Mouse (Mus musculus): Measurements from ENCODE around the gene H2-Q4. TPM values are rescaled to one million over a fixed set of nuclear protein-coding genes. Genes with fewer than 3 reads are reported as not detected.
"Not testable (repeated sequence)": the region's sequence is repeated elsewhere in the genome, so short reads cannot be mapped to it uniquely, and the experiment has no call there.

H2-Q4 gene
- polyA plus RNA-seq, 1 experiment from 2014 or later = 4.6 TPM

- WGBS = 1% methylated on average over 67 of the region's 70 CpGs
- ATAC-seq (ENCODE audit: low FRiP score, low read depth) = peak; percentile 48; the same call in 1 of the 2 replicates
- no peak overlapping the region for H3K27ac ChIP-seq
Measured at GRCm38 (mm10) chr17:35379729-35380451, 473 bp downstream of the H2-Q4 start.

GRCm38 (mm10) chr17:35389796-35390195 is 10.4 kb downstream of the H2-Q4 start:
- ATAC-seq (ENCODE audit: low FRiP score, low read depth); H3K36me3 ChIP-seq; H3K9me3 ChIP-seq; H3K9ac ChIP-seq; H3K27ac ChIP-seq; H3K4me2 ChIP-seq (replicated peaks); H3K4me3 ChIP-seq; H3K4me1 ChIP-seq: not testable (repeated sequence)
- peaks cover 11% of the 10 kb centered on the region for H3K27me3 ChIP-seq
- 4% methylated on average over 7 of the region's 7 CpGs for WGBS

More at GRCm38 (mm10) chr17:35379729-35380451, 473 bp downstream of the H2-Q4 start:
- Histone ChIP-seq H3K27me3 (peaks cover 10% of the 10 kb centered on the region; the same call in 1 of the 2 replicates), H3K4me2 (replicated peaks) (peak overlapping the region; percentile 93), H3K4me3 (peak overlapping the region; percentile 66), H3K9ac (peak overlapping the region; percentile 65), H3K4me1 (0 out of 2 replicates have a peak, but pooled peaks cover 3% of the 10 kb centered on the region), H3K9me3 (0 out of 2 replicates have a peak, but pooled peaks cover 5% of the 10 kb centered on the region), H3K36me3 (no peaks in the 10 kb centered on the region)

GRCm38 (mm10) chr17:35392671-35393070 is 13.3 kb downstream of the H2-Q4 start:
- WGBS = 65% methylated on average over 2 of the region's 2 CpGs
- not testable (repeated sequence) for H3K4me1 ChIP-seq; H3K4me3 ChIP-seq; H3K36me3 ChIP-seq; ATAC-seq (ENCODE audit: low FRiP score, low read depth); H3K4me2 ChIP-seq (replicated peaks); H3K9me3 ChIP-seq; H3K27ac ChIP-seq; H3K9ac ChIP-seq
- peaks cover 17% of the 10 kb centered on the region for H3K27me3 ChIP-seq

GRCm38 (mm10) chr17:35393864-35394800 is 14.7 kb downstream of the H2-Q4 start:
- not testable (repeated sequence) for H3K27ac ChIP-seq, H3K4me1 ChIP-seq, H3K9me3 ChIP-seq, H3K36me3 ChIP-seq
- H3K9ac ChIP-seq = peak overlapping the region; percentile 39; the same call in 1 of the 2 replicates
- peak overlapping the region; percentile 58 for H3K4me2 ChIP-seq (replicated peaks)
- peak overlapping the region; percentile 36 for H3K4me3 ChIP-seq
- 2% methylated on average over 55 of the region's 75 CpGs for WGBS
- H3K27me3 ChIP-seq = peaks cover 17% of the 10 kb centered on the region
- peak; percentile 77 for ATAC-seq (ENCODE audit: low FRiP score, low read depth)

- not testable (repeated sequence) for H3K27ac ChIP-seq; H3K4me1 ChIP-seq; H3K9me3 ChIP-seq; H3K36me3 ChIP-seq; ATAC-seq (ENCODE audit: low FRiP score, low read depth); H3K9ac ChIP-seq; H3K4me3 ChIP-seq; H3K4me2 ChIP-seq (replicated peaks)
- peaks cover 17% of the 10 kb centered on the region for H3K27me3 ChIP-seq
- 93% methylated on average over 2 of the region's 2 CpGs for WGBS
Measured at GRCm38 (mm10) chr17:35396956-35397355, 17.5 kb downstream of the H2-Q4 start.

GRCm38 (mm10) chr17:35413057-35413456 is 33.6 kb downstream of the H2-Q4 start:
- not testable (repeated sequence) for H3K4me3 ChIP-seq; ATAC-seq (ENCODE audit: low FRiP score, low read depth); H3K9me3 ChIP-seq; H3K4me1 ChIP-seq; H3K27me3 ChIP-seq; H3K4me2 ChIP-seq (replicated peaks); H3K36me3 ChIP-seq; H3K9ac ChIP-seq; H3K27ac ChIP-seq
- no CpG with 5 or more reads among the region's 1 CpGs for WGBS

GRCm38 (mm10) chr17:35415273-35416129 is 36.1 kb downstream of the H2-Q4 start:
- H3K4me2 ChIP-seq (replicated peaks); H3K27ac ChIP-seq; H3K27me3 ChIP-seq; H3K4me1 ChIP-seq; H3K36me3 ChIP-seq; H3K9ac ChIP-seq; ATAC-seq (ENCODE audit: low FRiP score, low read depth); H3K9me3 ChIP-seq; H3K4me3 ChIP-seq: not testable (repeated sequence)
- 65% methylated on average over 3 of the region's 10 CpGs for WGBS

GRCm38 (mm10) chr17:35418772-35419171 is 39.4 kb downstream of the H2-Q4 start:
- Histone ChIP-seq H3K9me3 (peaks cover 4% of the 10 kb centered on the region), H3K4me3 (no peak overlapping the region), H3K27ac (no peak overlapping the region), H3K27me3 (peaks cover 11% of the 10 kb centered on the region), H3K9ac (no peak overlapping the region), H3K4me1 (no peaks in the 10 kb centered on the region), H3K4me2 (replicated peaks) (no peak overlapping the region), H3K36me3 (no peaks in the 10 kb centered on the region)
- WGBS = 68% methylated on average over 7 of the region's 7 CpGs
- no peak for ATAC-seq (ENCODE audit: low FRiP score, low read depth)

- not testable (repeated sequence) for H3K4me3 ChIP-seq; H3K4me2 ChIP-seq (replicated peaks); ATAC-seq (ENCODE audit: low FRiP score, low read depth); H3K9ac ChIP-seq; H3K9me3 ChIP-seq; H3K4me1 ChIP-seq; H3K36me3 ChIP-seq; H3K27ac ChIP-seq
- 69% methylated on average over 4 of the region's 4 CpGs for WGBS
- H3K27me3 ChIP-seq = peaks cover 15% of the 10 kb centered on the region
Measured at GRCm38 (mm10) chr17:35419564-35419963, 40.1 kb downstream of the H2-Q4 start.

- 15% methylated on average over 11 of the region's 11 CpGs for WGBS
- not testable (repeated sequence) for H3K27ac ChIP-seq; H3K4me2 ChIP-seq (replicated peaks); H3K36me3 ChIP-seq; ATAC-seq (ENCODE audit: low FRiP score, low read depth); H3K4me3 ChIP-seq; H3K9ac ChIP-seq; H3K9me3 ChIP-seq; H3K4me1 ChIP-seq
- peaks cover 22% of the 10 kb centered on the region for H3K27me3 ChIP-seq
Measured at GRCm38 (mm10) chr17:35420206-35420810, 40.9 kb downstream of the H2-Q4 start.

GRCm38 (mm10) chr17:35421331-35421730 is 41.9 kb downstream of the H2-Q4 start:
- not testable (repeated sequence) for ATAC-seq (ENCODE audit: low FRiP score, low read depth); H3K4me1 ChIP-seq; H3K27ac ChIP-seq; H3K4me3 ChIP-seq; H3K36me3 ChIP-seq; H3K4me2 ChIP-seq (replicated peaks); H3K9ac ChIP-seq; H3K9me3 ChIP-seq
- 84% methylated on average over 4 of the region's 4 CpGs for WGBS
- H3K27me3 ChIP-seq = peaks cover 32% of the 10 kb centered on the region
